Mouse (Mus musculus): ENCODE measurements around the gene Atp11b. TPM values are rescaled to one million over a fixed set of nuclear protein-coding genes. Genes with fewer than 3 reads are reported as not detected.

The Atp11b gene
- polyA plus RNA-seq, 2 experiments = 37.3 to 49.0 TPM

GRCm38 (mm10) chr3:35889531-35889930, 135.6 kb downstream of the Atp11b start:
- Histone ChIP-seq H3K4me2 (replicated peaks; ENCODE audit: low read depth, low read length, severe bottlenecking) (no peak overlapping the region), H3K4me3 (replicated peaks; ENCODE audit: low read length) (no peak overlapping the region), H3K9ac (ENCODE audit: low read depth, low read length, severe bottlenecking) (no peak overlapping the region), H3K27ac (replicated peaks; ENCODE audit: low read depth, low read length) (no peak overlapping the region), H3K27me3 (ENCODE audit: control insufficient read depth, insufficient read depth, low read length) (no peaks in the 10 kb centered on the region), H3K4me1 (ENCODE audit: control insufficient read depth, insufficient read depth, low read length) (no peaks in the 10 kb centered on the region), H3K36me3 (ENCODE audit: control insufficient read depth, insufficient read depth, low read length) (peaks cover 18% of the 10 kb centered on the region), H3K9me3 (ENCODE audit: control insufficient read depth, low read length) (no peaks in the 10 kb centered on the region)
- DNase-seq (ENCODE audit: low spot score) (no peak), ATAC-seq (ENCODE audit: low FRiP score, low read depth) (no peak)
- TF ChIP-seq POLR2A (IDR thresholded peaks at IDR 0.05; ENCODE audit: borderline replicate concordance, extremely low read depth, insufficient read depth, insufficient read length) = no peak
- 96% methylated on average over 2 of the region's 2 CpGs for WGBS

GRCm38 (mm10) chr3:35891123-35891522, 137.2 kb downstream of the Atp11b start:
- DNase-seq (ENCODE audit: low spot score) (no peak), ATAC-seq (ENCODE audit: low FRiP score, low read depth) (no peak)
- no peaks in the 10 kb centered on the region for H3K27me3 ChIP-seq (ENCODE audit: control insufficient read depth, insufficient read depth, low read length)
- no peak overlapping the region for H3K9ac ChIP-seq (ENCODE audit: low read depth, low read length, severe bottlenecking)
- no peak overlapping the region for H3K4me3 ChIP-seq (replicated peaks; ENCODE audit: low read length)
- 85% methylated on average over 4 of the region's 4 CpGs for WGBS
- H3K9me3 ChIP-seq (ENCODE audit: control insufficient read depth, low read length) = no peaks in the 10 kb centered on the region
- no peak overlapping the region for H3K27ac ChIP-seq (replicated peaks; ENCODE audit: low read depth, low read length)
- TF ChIP-seq POLR2A (IDR thresholded peaks at IDR 0.05; ENCODE audit: borderline replicate concordance, extremely low read depth, insufficient read depth, insufficient read length) = no peak
- no peak overlapping the region for H3K4me2 ChIP-seq (replicated peaks; ENCODE audit: low read depth, low read length, severe bottlenecking)
- H3K36me3 ChIP-seq (ENCODE audit: control insufficient read depth, insufficient read depth, low read length) = peaks cover 18% of the 10 kb centered on the region
- no peaks in the 10 kb centered on the region for H3K4me1 ChIP-seq (ENCODE audit: control insufficient read depth, insufficient read depth, low read length)

DNA sequence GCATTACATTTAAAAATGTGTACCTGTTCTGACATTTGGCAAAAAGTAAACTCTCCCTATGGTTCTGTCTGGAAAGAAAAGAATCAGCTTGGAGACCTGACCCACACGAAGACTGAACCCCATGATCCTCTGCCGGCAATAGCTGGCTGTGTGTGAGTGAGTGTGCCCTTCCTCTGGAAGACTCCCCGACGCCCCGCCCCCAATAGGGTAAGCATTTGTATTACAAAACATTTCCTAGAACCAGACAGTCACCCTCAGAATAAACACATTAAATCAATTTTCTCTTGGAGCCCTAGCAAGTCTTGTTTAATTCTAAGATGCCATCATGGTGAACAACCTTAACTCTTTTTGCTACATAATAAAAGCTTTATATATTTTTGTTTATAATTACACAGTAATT, 139.2 kb downstream of the Atp11b start:
- no peaks in the 10 kb centered on the region for H3K9me3 ChIP-seq (ENCODE audit: control insufficient read depth, low read length)
- no peak overlapping the region for H3K4me2 ChIP-seq (replicated peaks; ENCODE audit: low read depth, low read length, severe bottlenecking)
- no peaks in the 10 kb centered on the region for H3K4me1 ChIP-seq (ENCODE audit: control insufficient read depth, insufficient read depth, low read length)
- peaks cover 28% of the 10 kb centered on the region for H3K36me3 ChIP-seq (ENCODE audit: control insufficient read depth, insufficient read depth, low read length)
- H3K27ac ChIP-seq (replicated peaks; ENCODE audit: low read depth, low read length) = no peak overlapping the region
- DNase-seq (ENCODE audit: low spot score) = no peak
- no peak for TF ChIP-seq POLR2A (IDR thresholded peaks at IDR 0.05; ENCODE audit: borderline replicate concordance, extremely low read depth, insufficient read depth, insufficient read length)
- no peak overlapping the region for H3K9ac ChIP-seq (ENCODE audit: low read depth, low read length, severe bottlenecking)
- no peaks in the 10 kb centered on the region for H3K27me3 ChIP-seq (ENCODE audit: control insufficient read depth, insufficient read depth, low read length)
- H3K4me3 ChIP-seq (replicated peaks; ENCODE audit: low read length) = no peak overlapping the region
- WGBS = 87% methylated on average over 5 of the region's 5 CpGs
- no peak for ATAC-seq (ENCODE audit: low FRiP score, low read depth)

- ATAC-seq (ENCODE audit: low FRiP score, low read depth) (no peak), DNase-seq (ENCODE audit: low spot score) (no peak)
- TF ChIP-seq POLR2A (IDR thresholded peaks at IDR 0.05; ENCODE audit: borderline replicate concordance, extremely low read depth, insufficient read depth, insufficient read length) = no peak
- no peak overlapping the region for H3K27ac ChIP-seq (replicated peaks; ENCODE audit: low read depth, low read length)
- H3K9ac ChIP-seq (ENCODE audit: low read depth, low read length, severe bottlenecking) = no peak overlapping the region
- 85% methylated on average over 2 of the region's 2 CpGs for WGBS
- no peaks in the 10 kb centered on the region for H3K27me3 ChIP-seq (ENCODE audit: control insufficient read depth, insufficient read depth, low read length)
- no peak overlapping the region for H3K4me3 ChIP-seq (replicated peaks; ENCODE audit: low read length)
- H3K4me2 ChIP-seq (replicated peaks; ENCODE audit: low read depth, low read length, severe bottlenecking) = no peak overlapping the region
- H3K4me1 ChIP-seq (ENCODE audit: control insufficient read depth, insufficient read depth, low read length) = no peaks in the 10 kb centered on the region
- H3K36me3 ChIP-seq (ENCODE audit: control insufficient read depth, insufficient read depth, low read length) = peaks cover 23% of the 10 kb centered on the region; the same call in 1 of the 2 replicates
- no peaks in the 10 kb centered on the region for H3K9me3 ChIP-seq (ENCODE audit: control insufficient read depth, low read length)
Observed at GRCm38 (mm10) chr3:35897900-35898299, 144.0 kb downstream of the Atp11b start.

DNA sequence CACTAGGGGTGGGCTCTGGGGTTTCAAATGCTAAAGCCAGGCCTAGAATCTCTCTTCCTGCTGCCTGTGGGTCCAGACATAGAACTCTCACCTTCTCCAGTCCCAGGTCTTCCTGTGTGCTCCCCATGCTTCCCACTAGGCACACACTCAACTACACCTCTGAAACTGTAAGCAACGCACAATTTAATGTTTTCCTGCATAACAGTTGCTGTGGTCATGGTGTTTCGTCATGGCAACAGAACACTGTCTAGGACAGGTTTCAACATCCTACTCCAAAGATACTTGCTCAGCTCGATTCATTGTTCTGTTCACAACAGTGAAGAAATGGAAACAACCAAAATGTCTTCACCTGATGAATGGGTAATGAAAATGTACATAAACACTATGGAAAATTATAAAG, 145.2 kb downstream of the Atp11b start:
- WGBS = 92% methylated on average over 3 of the region's 3 CpGs
- H3K27me3 ChIP-seq (ENCODE audit: control insufficient read depth, insufficient read depth, low read length) = no peaks in the 10 kb centered on the region
- H3K4me1 ChIP-seq (ENCODE audit: control insufficient read depth, insufficient read depth, low read length) = no peaks in the 10 kb centered on the region
- no peak overlapping the region for H3K4me3 ChIP-seq (replicated peaks; ENCODE audit: low read length)
- ATAC-seq (ENCODE audit: low FRiP score, low read depth) = no peak
- H3K4me2 ChIP-seq (replicated peaks; ENCODE audit: low read depth, low read length, severe bottlenecking) = no peak overlapping the region
- no peak for TF ChIP-seq POLR2A (IDR thresholded peaks at IDR 0.05; ENCODE audit: borderline replicate concordance, extremely low read depth, insufficient read depth, insufficient read length)
- H3K9ac ChIP-seq (ENCODE audit: low read depth, low read length, severe bottlenecking) = no peak overlapping the region
- peaks cover 28% of the 10 kb centered on the region; the same call in 1 of the 2 replicates for H3K36me3 ChIP-seq (ENCODE audit: control insufficient read depth, insufficient read depth, low read length)
- H3K27ac ChIP-seq (replicated peaks; ENCODE audit: low read depth, low read length) = no peak overlapping the region
- no peaks in the 10 kb centered on the region for H3K9me3 ChIP-seq (ENCODE audit: control insufficient read depth, low read length)
- DNase-seq (ENCODE audit: low spot score) = no peak
